Mouse (Mus musculus) spleen, adult 2 months (tissue): ENCODE results near the gene Nosip.

ENCODE experiments used
- CTCF ChIP-seq: fragments of 200-500 bp; IDR thresholded peaks from 2 replicates; pipeline ENCODE4 v1.5.1; 2011; ENCODE audit warnings: mild to moderate bottlenecking, inconsistent platforms; ENCODE audit not compliant: insufficient read depth, insufficient read length, insufficient replicate concordance; ENCODE audit errors: extremely low read depth
- POLR2A ChIP-seq: fragments of 200-500 bp; IDR thresholded peaks from 2 replicates; pipeline ENCODE4 v1.6.1; 2011; ENCODE audit warnings: low read depth, low read length, inconsistent platforms

GRCm38 (mm10) chr7:45107052-45107645 is 44.9 kb downstream of the Nosip start:
- TF ChIP-seq CTCF (no peak), POLR2A (no peak)
